Mouse (Mus musculus): Measurements from ENCODE around the gene Sppl2b.

The Sppl2b gene

DNA sequence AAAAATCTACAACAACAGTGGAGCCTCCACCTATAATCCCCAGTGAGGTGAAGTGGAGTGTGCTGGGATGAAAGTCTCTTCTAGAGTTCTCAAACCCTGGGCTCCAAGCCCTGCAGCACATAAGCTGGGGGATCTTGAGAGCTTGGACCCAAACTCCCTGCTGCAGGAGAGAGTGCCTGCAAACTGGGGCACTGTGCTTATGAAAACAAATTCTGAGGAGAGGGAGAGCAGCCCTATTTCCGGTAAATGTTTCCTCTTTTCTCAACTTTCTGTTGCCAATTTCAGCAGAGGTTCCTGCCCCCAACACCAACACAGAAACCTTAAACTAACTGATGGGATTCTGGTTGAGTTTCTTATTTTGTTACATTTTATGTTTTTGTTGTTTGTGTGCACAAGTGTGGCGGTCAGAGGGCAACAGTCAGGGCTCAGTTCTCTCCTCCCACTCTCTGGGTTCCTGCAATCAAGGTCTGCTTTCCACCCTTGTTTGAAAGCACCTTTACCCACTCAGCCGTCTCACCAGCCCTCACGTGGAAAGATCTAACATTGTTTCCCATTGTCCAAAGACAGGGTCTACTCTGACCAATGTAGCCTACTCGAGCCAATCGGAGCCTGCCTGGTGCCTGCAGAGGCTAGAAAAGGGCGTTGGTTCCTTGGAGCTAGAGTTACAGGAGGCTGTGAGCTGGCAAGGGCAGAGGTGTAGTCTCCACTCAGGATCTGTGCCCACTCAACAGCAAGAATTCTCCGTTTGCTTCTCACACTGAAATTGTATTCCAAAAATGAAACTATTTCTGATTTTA lies 31.0 kb upstream of the Sppl2b start:
- CTCF ChIA-PET, result no interaction called here

DNA sequence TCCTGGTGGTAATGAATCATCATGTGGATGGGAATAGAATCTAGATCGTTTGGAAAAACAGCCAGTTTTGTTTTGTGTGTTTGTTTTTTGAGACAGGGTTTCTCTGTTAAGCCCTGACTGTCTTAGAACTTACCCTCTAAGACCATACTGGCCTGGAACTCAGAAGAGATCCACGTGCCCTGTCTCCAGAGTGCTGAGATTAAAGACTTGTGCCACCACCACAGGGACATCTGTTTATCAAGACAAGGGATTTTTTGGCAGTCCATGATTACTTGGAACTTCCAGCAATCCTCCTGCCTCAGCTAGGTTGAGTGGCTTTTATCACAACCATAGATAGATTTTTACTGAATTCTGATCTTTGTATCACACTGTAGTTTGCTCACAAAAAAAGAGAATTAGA lies 30.2 kb upstream of the Sppl2b start:
- CTCF ChIA-PET, result no interaction called here

DNA sequence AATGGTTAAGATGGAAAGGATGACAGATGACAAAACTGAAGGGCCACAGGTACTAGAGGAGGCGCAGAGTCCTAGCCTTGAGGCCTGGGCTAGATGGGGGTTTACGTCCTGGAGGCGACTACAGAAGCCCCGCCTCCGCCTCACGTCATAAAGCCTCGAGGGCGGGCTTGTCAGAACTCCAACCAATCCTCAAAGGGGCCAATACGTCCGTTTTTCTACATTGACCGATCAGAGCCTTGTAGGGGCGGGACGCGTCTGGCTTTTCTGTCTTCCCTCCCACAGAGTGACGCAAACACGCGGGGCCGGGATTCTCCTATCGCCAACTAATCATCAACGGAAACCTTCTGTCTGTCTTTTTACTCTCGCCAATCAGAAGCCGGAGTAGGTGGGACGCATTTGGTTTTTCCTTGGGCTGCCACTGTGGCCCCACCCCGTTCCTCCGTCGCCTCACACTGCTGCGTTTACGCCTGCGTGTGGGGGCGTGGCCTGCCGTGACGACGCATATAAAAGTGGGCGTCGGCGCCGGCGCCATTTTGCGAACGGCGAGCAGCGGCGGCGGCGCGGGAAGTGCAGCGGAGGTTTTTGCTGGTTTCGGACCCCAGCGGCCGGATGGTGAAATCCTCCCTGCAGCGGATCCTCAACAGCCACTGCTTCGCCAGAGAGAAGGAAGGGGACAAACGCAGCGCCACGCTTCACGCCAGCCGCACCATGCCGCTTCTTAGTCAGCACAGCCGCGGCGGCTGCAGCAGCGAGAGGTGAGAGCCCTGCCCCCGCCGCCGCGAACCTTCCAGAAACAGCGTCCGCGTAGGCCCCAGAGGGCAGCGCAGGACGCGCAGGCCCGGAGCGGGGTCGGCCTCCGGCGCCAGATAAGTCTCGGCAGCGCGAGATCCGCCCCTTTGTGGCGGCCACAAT lies 28.7 kb upstream of the Sppl2b start, which contains the start of gene Oaz1:
TSS of gene Oaz1 (plus strand) at position 506 of the 912 bp plus-strand sequence.
- CTCF ChIA-PET, result interaction anchor here (1.0 kb wide), 1 partner anchor 66 kb away, joined by 7 read pairs; no protein-coding TSS in a partner anchor

DNA sequence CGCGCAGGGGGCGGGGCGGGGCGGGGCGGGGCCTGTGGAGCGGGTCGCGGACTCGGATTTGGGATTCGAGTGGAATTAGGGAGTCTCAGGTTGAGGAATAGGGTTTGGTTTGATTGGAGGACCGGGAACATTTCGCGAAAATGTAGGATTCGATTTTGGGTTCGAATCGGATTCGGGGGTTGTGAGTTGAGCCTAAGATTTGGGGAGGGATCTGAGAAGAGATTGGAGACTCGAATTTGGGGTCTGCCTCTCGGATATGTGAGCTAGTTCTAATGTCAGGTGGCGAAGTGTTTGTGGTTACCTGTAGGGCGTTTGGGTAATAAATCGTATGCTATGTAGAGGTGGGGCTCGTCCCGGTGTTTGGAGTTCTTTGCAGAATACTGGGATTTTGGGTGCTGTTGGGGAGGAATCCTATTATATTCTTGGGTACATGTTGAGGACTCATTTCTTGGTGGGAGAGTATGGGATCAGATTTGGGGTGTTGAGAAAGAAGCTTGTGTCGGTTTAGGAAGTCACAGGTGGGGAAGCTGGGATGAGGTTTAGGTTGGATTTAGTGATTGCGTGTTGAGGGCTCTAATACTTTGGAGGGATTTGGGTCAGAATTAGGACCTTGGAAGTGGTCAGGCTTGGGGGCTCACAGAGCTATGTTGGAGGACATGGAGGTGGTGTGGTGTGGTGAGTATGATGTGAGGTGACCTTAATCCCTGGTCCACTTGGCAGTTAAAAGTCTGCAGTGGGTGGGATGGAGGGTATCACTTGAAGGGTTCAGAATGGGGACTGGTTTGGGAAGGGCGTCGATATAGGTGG lies 27.8 kb upstream of the Sppl2b start:
- CTCF ChIA-PET, result interaction anchor here (1.0 kb wide), 1 partner anchor 67 kb away, joined by 7 read pairs; no protein-coding TSS in a partner anchor

DNA sequence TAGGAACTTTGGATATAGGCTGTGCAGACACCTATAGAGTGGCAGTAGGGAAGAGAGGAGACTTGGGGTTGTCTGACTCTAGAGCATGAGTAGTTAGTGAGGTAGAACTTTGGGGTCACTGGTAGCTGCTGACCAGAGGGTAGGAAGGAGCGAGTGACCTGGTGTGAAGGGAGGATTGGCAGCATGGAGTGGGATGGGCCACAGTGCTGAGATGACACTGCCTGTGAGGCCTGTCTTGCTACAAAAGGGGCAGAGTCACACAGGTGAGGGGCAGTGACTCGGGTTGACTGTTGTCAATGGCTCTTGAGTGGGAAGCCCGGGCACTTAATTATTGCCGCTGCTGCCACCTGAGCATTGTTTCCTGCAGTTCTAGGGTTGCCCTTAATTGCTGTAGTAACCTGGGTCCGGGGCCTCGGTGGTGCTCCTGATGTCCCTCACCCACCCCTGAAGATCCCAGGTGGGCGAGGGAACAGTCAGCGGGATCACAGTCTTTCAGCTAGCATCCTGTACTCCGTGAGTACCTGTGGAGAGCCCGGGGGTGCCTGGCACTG lies 27.1 kb upstream of the Sppl2b start:
- CTCF ChIA-PET, result interaction anchor here (1.1 kb wide), 1 partner anchor 50 kb away, joined by 3 read pairs; no protein-coding TSS in a partner anchor

DNA sequence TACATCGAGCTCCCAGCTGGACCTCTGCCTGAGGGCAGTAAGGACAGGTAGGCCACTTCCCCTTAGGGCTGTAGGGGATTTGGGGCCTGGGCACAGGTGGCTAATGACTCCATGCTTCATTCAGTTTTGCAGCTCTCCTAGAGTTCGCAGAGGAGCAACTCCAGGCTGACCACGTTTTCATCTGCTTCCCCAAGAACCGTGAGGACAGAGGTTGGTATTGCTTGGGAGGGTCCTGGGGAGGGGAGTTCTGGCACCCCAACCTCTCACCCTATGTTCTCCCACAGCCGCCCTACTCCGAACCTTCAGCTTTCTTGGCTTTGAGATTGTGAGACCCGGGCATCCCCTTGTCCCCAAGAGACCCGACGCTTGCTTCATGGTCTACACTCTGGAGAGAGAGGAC lies 26.5 kb upstream of the Sppl2b start:
- CTCF ChIA-PET, result interaction anchor here (1.1 kb wide), 1 partner anchor 49 kb away, joined by 3 read pairs; no protein-coding TSS in a partner anchor

DNA sequence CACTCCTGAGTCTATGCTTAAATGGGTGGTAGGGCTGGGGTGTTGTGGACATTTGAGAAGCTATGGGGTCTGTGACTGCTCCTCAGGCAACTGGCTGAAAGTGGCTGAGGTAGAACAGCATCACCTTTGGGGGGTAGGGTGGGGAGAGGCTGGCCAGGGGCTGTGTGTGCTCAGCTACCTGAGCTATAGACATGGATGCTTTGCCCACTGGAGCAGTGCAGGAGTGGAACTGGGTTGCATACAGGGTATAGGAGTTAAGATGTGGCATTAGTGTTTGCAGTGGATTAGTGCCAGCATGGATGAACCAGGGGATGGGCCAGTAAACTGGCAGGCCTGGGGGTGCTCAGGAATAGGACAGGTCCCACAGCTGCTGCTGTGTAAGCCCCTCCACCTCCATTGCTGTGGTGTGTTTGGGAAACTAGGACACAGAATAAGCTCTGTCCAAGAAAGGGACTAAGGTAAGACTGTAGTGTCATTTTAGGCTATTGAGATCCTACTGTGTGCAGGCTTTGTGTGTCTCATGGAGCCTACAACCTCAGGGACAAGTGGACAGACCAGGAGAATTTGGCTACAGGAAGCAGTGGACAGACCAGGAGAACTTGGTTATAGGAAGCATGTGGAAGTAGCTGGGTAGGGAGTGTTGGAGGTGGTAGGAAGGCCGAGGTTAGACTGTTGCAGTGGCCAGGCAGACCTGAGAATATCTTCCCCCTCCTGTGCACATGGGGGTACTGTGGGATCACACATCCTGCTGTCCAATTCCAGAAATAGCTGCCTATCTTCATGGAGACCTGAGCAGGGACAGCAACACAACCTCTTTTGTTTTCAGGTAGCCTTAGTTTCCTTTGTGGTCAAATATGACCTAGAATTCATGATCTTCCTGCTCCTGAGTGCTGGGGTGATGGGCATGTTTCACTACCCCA lies 25.5 kb upstream of the Sppl2b start:
- CTCF ChIA-PET, result interaction anchor here (1.1 kb wide), 1 partner anchor 48 kb away, joined by 3 read pairs; no protein-coding TSS in a partner anchor

DNA sequence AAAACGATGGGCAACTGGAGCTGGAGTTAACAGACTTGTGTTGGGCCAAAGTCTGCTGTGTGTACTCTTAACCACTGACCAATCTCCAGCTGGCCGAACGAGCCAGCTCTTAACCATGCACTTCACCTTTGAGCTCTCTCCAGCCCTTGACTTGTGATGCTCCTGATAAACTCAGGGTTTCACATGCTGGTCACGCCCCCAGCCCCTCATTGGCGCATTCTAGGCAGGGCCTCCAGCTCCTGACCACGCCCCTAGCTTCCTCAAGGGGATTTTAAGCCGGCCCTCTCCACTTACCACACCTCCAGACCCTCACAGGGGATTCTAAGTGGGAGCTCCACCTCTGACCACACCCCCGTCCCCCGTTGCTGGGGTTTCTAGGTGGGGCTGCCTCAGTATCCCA lies 23.9 kb upstream of the Sppl2b start:
- CTCF ChIA-PET, result no interaction called here

DNA sequence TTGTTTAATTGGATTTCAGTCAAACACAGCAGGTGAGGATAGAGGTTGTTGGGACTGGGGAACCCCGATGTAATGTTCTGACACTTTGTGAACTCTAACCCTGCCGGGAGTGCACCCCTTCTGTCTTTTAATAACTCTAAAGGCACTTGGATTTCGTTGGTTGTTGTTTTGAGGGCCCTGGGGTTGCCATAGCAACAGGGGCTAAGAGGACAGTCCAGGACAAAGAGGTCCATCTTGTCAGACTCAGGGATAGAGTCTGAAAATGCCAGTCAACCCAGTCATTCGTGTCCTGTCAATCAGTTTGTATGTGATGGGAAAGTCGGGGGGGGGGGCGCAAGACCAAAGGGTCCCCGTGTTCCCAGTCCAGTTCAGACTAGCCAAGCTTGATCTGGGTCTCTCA lies 22.3 kb upstream of the Sppl2b start:
- CTCF ChIA-PET, result no interaction called here

DNA sequence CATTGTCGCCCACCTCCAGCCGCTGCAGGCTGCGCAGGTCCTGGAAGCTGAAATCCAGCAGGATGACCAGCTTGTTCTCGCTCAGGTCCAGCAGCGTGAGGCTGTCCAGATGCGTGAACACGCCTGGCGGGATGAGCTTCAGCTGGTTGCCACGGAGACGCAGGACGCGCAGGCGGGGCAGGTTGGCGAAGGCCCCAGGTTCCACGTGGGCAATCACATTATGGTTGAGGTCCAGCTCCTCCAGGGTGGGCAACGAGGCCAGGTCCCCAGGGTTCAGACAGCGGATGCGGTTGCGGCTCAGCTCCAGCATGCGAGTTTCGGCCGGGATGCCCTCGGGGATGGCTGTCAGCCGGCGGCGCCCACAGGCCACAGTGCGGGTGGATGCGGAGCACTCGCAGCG lies 19.5 kb upstream of the Sppl2b start:
- CTCF ChIA-PET, result no interaction called here

DNA sequence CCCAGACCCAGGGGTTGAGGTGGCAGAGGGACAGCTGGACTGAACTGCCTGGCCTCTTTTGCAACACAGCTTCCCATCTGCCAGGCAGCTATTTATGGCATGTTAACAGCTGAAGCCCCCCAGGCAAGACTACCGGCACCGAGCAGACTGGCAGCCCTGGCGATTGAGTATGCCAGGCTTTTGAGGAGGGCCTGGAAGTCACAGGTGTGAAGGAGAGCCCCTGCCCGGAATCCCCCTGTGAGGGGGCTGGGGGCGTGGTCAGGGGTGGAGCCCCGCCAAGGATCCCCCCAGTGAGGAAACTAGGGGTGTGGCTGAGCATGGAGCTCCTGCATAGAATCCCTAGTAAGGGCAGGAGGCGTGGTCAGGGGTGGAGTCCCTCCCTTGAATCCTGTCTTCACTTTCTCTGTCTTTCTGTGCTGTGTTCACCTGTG lies 18.1 kb upstream of the Sppl2b start:
- CTCF ChIA-PET, result interaction anchor here (0.6 kb wide), 1 partner anchor 11 kb away, joined by 16 read pairs; no protein-coding TSS in a partner anchor

DNA sequence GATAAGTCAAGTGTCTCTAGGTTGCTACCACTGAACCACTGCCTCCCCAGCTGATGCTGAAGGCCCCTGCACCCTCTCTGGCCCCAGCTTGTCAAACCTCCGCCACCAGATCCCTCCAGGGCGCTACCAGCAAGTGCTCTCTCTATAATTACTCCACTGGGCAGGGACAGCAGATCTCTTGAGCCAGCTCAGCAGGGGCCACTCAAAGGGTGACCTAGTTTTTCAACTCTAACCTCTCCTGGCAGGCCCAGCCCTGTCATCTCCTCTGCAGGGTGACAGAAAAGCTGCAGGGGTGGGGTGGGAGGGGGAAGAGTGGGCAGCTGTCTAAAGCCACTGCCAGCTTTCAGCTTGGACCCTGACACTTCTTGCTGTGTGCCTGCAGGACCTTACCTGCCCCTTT lies 17.2 kb upstream of the Sppl2b start:
- CTCF ChIA-PET, result no interaction called here

DNA sequence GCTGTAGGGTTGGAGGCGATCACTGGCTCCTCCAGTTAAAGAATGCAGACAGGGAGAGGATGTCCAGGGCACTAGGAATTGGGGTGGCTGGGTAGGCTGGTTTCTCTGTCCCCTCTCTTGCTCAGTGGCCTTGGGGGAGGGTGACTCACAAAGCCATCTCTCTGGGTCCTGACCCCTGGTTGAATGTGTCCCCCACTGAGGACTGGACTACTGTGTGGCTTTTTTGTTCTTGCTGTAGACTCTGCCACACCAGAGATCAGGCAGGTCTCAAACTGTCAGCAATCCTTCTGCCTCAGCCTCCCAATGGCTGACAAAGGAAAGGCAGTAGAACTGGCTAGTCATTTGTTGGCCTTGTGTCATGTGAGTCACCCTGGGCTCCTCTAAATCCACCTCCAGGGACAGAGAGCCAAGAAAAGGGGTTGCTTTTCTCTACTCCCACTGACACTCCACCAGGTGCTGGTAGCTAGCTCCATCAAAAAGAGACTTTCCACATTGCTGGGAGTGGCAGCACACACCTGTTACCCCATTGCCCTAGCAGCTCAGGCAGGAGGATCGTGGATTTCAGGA lies 16.6 kb upstream of the Sppl2b start:
- CTCF ChIA-PET, result no interaction called here

DNA sequence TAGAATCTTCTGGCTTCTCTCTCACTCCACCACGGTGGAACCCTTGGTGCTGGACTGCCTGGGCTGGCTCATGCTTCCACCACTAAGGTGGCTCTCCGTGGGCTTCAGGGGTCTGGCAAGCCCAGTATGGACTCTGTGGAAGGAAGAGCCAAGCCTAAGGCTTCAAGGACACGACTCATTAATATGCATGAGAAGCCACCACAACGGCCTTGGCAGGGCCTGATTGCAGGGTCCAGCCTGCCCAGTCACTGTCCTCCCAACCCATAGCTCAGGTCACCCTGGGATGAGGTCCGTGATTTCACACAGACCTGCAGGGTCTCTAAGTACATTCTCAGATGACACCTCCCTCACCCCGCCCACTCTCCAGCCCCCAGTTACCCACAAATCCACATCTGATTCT lies 15.2 kb upstream of the Sppl2b start:
- CTCF ChIA-PET, result no interaction called here

DNA sequence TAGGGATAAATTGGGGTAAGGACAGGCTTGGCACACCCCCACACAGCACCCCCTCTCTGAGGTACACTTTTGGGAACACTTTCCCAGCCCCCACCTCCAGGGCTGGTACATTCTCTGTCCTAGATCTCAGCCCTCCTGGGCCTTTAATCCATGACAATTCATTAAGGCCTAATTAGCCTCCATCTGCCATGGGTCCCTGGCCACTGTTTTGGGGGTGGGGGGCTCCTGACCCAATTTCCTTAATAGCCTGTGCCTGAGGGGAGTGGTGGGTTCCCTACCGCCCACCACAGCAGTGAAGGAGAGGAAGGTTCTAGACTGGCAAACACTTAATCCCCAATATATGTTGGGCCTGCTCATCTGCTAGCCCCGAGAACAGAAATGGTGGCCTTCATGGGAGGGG lies 13.4 kb upstream of the Sppl2b start:
- CTCF ChIA-PET, result no interaction called here

DNA sequence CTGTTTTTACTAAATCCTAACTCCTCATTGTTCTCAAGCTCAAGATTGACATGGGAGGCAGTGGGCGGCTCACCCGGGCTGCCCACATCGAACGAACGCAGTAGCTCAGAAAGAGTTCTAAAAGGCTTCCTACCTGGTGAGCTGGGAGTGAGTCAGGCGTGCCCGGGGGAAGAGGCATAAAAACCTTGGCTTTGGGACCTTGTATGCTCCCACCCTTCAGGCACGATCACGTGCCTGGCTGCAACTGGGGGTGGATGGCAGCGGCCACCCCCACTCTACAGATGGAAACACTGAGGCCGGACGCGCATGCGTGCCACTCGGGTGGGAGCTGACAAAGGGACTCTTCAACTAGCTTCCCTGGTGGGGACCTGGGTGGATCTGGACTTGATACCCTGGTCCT lies 12.7 kb upstream of the Sppl2b start:
- CTCF ChIA-PET, result no interaction called here

DNA sequence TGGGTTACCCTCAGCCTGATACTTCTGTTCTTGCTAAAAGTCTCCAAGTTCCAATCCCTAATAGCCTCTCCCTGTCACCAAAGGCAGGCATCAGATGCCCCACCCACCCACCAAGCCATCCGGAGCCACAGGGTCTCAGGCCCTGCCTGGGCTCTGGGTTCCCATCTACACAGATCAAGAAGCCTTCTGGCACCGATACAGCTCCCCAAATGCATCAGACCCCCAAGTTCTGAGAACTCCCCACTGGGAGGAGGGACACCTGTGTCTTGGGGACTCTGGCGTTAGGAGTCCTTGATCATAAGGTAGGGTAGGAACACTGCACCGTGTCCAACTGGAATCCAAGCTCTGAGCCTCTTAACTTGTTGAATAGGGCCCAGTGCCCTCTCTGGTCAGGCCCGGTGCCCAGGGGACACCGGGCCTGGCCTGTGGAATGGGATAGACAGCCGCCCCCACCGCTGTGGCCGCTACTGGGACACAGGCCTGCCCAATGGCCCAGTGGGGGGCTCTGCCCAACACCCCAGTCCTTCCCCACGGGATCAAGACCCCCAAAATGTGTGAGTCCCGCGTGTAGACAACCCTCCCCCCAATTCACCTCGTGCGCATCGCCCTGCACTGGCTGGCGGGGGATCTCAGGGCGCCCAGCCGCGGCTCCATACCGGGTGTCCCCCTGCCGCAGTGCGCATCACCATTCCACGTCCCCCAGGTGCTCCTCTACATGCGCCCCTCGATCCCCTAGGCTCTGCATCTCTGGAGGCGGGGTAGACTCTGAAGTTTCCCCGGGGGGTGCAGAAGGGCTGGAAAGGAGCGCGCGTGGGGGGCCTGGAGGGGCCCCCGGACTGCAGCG lies 11.8 kb upstream of the Sppl2b start:
- CTCF ChIA-PET, result no interaction called here

DNA sequence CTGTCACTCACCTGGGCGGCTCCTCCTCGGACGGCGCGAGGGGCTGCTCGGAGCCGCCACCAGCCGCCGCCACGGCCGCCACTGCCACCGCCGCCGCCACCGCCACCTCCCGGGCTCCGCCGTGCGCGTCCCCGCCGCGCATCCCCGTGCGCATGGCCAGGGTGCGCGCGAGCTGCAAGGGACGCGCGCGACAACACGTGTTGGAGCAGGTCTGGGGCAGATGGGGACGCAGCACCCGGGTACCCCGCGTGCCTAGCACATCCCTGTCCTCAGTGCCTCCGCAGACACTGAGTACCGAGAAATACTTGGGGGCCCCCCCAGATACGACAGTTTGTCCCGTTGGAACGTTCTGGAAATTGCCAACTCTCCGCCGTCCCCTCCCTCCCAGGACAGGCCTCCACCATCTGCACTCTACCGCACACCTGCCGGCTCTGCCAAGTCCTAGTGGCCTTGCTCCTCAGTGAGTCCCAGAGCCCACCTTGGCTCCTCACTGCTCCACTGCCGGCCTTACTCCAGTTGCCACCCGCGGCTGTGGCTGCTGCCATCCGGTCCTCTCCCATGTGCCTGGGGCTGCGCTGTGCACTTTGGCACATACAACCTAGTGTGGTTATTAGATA lies 11.0 kb upstream of the Sppl2b start, which contains the start of gene Lingo3:
TSS of gene Lingo3 (minus strand) at position 109 of the 617 bp plus-strand sequence.
- CTCF ChIA-PET, result interaction anchor here (0.6 kb wide), 1 partner anchor 19 kb away, joined by 4 read pairs; no protein-coding TSS in a partner anchor
